ENCODE assay signal across 13 mouse cellular contexts in the genomic region with DNA sequence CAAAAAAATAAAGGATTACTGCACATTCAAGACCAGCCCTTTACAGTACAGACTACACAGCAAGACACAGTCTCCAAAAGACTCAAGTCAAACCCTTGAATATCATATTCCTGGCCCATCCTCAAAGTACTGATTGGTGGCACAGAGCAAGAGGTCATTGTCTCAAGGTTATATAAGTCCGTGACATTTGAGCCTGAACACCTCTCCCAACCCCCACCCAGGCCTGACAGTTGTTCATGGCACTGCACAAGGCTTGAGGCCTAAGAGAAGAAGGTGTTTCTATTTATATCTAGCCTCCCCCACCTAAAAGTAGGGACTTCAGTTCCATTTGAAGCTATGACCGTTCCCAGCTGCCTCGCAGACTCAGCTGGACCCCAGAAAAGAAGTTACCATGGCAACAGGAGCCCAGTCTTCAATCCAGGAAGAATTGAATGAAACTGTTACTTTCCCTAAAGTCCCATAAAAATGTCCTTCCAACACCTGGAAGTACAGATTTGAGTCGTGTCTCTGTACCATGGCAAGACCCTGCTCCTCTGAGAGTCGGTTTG. TPM values are rescaled to one million over a fixed set of nuclear protein-coding genes. Genes with fewer than 3 reads are reported as not detected.
DNase-seq lines count a peak whose midpoint lies in the region; ATAC-seq and TF ChIP-seq lines count a peak whose summit lies in the region.
"Had no signal": no experiment of that assay in that cellular context is flagged by ENCODE, and none has a peak within 500 bp of the region (broad histone marks: within the 10 kb centered on the region; RNA-seq: fewer than 3 reads in every experiment).

No protein-coding gene starts in this region.

- H3K4me1 ChIP-seq in heart, embryonic 10.5 days, result peaks cover 56% of the 10 kb centered on the region
- peaks cover 36% of the 10 kb centered on the region for H3K4me1 ChIP-seq in heart, postnatal 0 days (ENCODE audit: control insufficient read depth, insufficient read depth)
- H3K4me1 ChIP-seq in stomach, postnatal 0 days (replicated peaks; ENCODE audit: control insufficient read depth, insufficient read depth), result peaks cover 2% of the 10 kb centered on the region; the same call in 1 of the 2 replicates

- H3K27ac ChIP-seq in heart, embryonic 10.5 days, result peak overlapping the region; percentile 57
- peak overlapping the region; percentile 94 for H3K27ac ChIP-seq in layer of hippocampus, adult 2 months
- H3K27ac ChIP-seq in heart, postnatal 0 days (ENCODE audit: low read depth), result peak overlapping the region; percentile 93
- no peak overlapping the region for H3K27ac ChIP-seq in stomach, postnatal 0 days (replicated peaks)
- H3K27ac ChIP-seq: midbrain, embryonic 12.5 days had no signal

- 49% methylated on average over 5 of the region's 5 CpGs for WGBS in heart, embryonic 10.5 days
- 36% methylated on average over 5 of the region's 5 CpGs for WGBS in heart, postnatal 0 days
- 80% methylated on average over 5 of the region's 5 CpGs for WGBS in stomach, postnatal 0 days

- H3K27me3 ChIP-seq in heart, embryonic 10.5 days (ENCODE audit: insufficient read depth, poor library complexity, severe bottlenecking), result peaks cover 11% of the 10 kb centered on the region; the same call in 1 of the 2 replicates
- no peaks in the 10 kb centered on the region for H3K27me3 ChIP-seq in heart, postnatal 0 days (ENCODE audit: control insufficient read depth, insufficient read depth, low read length)
- H3K27me3 ChIP-seq in stomach, postnatal 0 days (ENCODE audit: control insufficient read depth, insufficient read depth, low read length), result no peaks in the 10 kb centered on the region

- H3K4me2 ChIP-seq in heart, postnatal 0 days (ENCODE audit: low read depth, low read length), result peak overlapping the region; percentile 74
- no peak overlapping the region for H3K4me2 ChIP-seq in stomach, postnatal 0 days (replicated peaks; ENCODE audit: low read depth)
- H3K4me2 ChIP-seq: midbrain, embryonic 12.5 days had no signal

- H3K9me3 ChIP-seq in heart, embryonic 10.5 days, result no peaks in the 10 kb centered on the region
- H3K9me3 ChIP-seq in heart, postnatal 0 days (replicated peaks; ENCODE audit: control insufficient read depth, low read length), result no peaks in the 10 kb centered on the region
- H3K9me3 ChIP-seq in stomach, postnatal 0 days (ENCODE audit: control insufficient read depth, low read length), result no peaks in the 10 kb centered on the region
- H3K9me3 ChIP-seq: midbrain, embryonic 12.5 days had no signal

- H3K36me3 ChIP-seq in heart, embryonic 10.5 days, result peaks cover 7% of the 10 kb centered on the region; the same call in 1 of the 2 replicates
- peaks cover 8% of the 10 kb centered on the region; the same call in 1 of the 2 replicates for H3K36me3 ChIP-seq in heart, postnatal 0 days (replicated peaks; ENCODE audit: control insufficient read depth, insufficient read depth, low read length)
- H3K36me3 ChIP-seq in stomach, postnatal 0 days (ENCODE audit: control insufficient read depth, insufficient read depth, low read length), result no peaks in the 10 kb centered on the region
- H3K36me3 ChIP-seq: midbrain, embryonic 12.5 days had no signal

- ATAC-seq in heart, postnatal 0 days (ENCODE audit: insufficient read depth, low read depth), result no peak
- no peak for ATAC-seq in stomach, postnatal 0 days (ENCODE audit: low FRiP score, low TSS enrichment)
- ATAC-seq: forebrain, embryonic 14.5 days had no signal

- no peak for TF ChIP-seq EP300 in heart, postnatal 0 days (IDR thresholded peaks at IDR 0.05; ENCODE audit: low read depth)
- no peak for TF ChIP-seq EP300 in stomach, postnatal 0 days (optimal IDR thresholded peaks at IDR 0.05)

- H3K4me3 ChIP-seq in heart, embryonic 10.5 days, result peak overlapping the region; percentile 27; the same call in 1 of the 2 replicates
- H3K4me3 ChIP-seq in layer of hippocampus, adult 2 months, result peak overlapping the region; percentile 16
- peak overlapping the region; percentile 79 for H3K4me3 ChIP-seq in heart, postnatal 0 days (ENCODE audit: low read depth, low read length)
- no peak overlapping the region for H3K4me3 ChIP-seq in stomach, postnatal 0 days (ENCODE audit: low read depth, low read length)
- H3K4me3 ChIP-seq: midbrain, embryonic 12.5 days had no signal

- TF ChIP-seq POLR2A in brain, embryonic 14.5 days (IDR thresholded peaks at IDR 0.05; ENCODE audit: borderline replicate concordance, extremely low read depth, insufficient read depth, insufficient read length, poor library complexity, severe bottlenecking), result no peak

- H3K9ac ChIP-seq in heart, postnatal 0 days (replicated peaks; ENCODE audit: low read depth, low read length), result 0 out of 2 replicates have a peak overlapping the region, but pooled peaks have one; percentile 82
- no peak overlapping the region for H3K9ac ChIP-seq in stomach, postnatal 0 days (ENCODE audit: low read length)
- H3K9ac ChIP-seq: midbrain, embryonic 12.5 days had no signal

- peak; percentile 47 for DNase-seq in heart, embryonic 10.5 days (ENCODE audit: low spot score)
- no peak for DNase-seq in heart, adult 8-10 months (ENCODE audit: low spot score)
- DNase-seq in layer of hippocampus, adult 2 months (ENCODE audit: low spot score in 2 of 2), result no peak
- no peak for DNase-seq in layer of hippocampus, postnatal 36 days
- peak; percentile 50 for DNase-seq in brain, embryonic 14.5 days (ENCODE audit: low read depth)
- DNase-seq in heart, postnatal 0 days (ENCODE audit: low spot score), result no peak
- no peak for DNase-seq in stomach, postnatal 0 days (ENCODE audit: low spot score)
- DNase-seq: cerebellum, adult 18-20 months; kidney, postnatal 10 days; layer of hippocampus, adult 9-11 months; retina, postnatal 1 day had no signal

- no peak for TF ChIP-seq CTCF in layer of hippocampus, adult 2 months (conservative IDR thresholded peaks at IDR 0.05)
- no peak for TF ChIP-seq CTCF in brain, embryonic 14.5 days (IDR thresholded peaks at IDR 0.05; ENCODE audit: borderline replicate concordance, extremely low read depth, insufficient read depth, insufficient read length)
- no peak for TF ChIP-seq CTCF in heart, postnatal 0 days (IDR thresholded peaks at IDR 0.05; ENCODE audit: low read depth)
- TF ChIP-seq CTCF in stomach, postnatal 0 days (IDR thresholded peaks at IDR 0.05; ENCODE audit: low read depth), result no peak

RNA-seq across cellular contexts. Expression of gene Snta1, which starts 2.4 kb away (rescaled TPM):
- polyA plus RNA-seq in heart, embryonic 10.5 days (2016; fragmentation: Nextera tagmentation; extraction: Ambion mirVana), result 28.1 and 42.0 TPM in 2 replicates
- 10 to 100 TPM; 69.1 to 74.1 (median 72.8) TPM for total RNA-seq in heart, adult 8-10 months (2022)
- 10 to 100 TPM; 46.2 to 46.9 TPM for total RNA-seq in layer of hippocampus, adult 2 months (2021)
- total RNA-seq in layer of hippocampus, postnatal 36 days (2021), result 10 to 100 TPM; 42.3 to 48.0 TPM
- 9.9 and 11.6 TPM in 2 replicates for polyA plus RNA-seq in brain, embryonic 14.5 days (2012; rRNA removed)
- total RNA-seq in heart, postnatal 0 days (2014; rRNA removed; ENCODE audit: low replicate concordance), result 139 and 158 TPM in 2 replicates
- 66.9 and 67.8 TPM in 2 replicates for polyA plus RNA-seq in heart, postnatal 0 days (2015; fragmentation: Nextera tagmentation; extraction: Ambion mirVana)
- 6.7 and 7.2 TPM in 2 replicates for polyA plus RNA-seq in stomach, postnatal 0 days (2015; fragmentation: Nextera tagmentation; extraction: Ambion mirVana)

RNA-seq across cellular contexts. Expression of gene Cbfa2t2, which starts 30.8 kb away (rescaled TPM):
- polyA plus RNA-seq in heart, embryonic 10.5 days (2016; fragmentation: Nextera tagmentation; extraction: Ambion mirVana), result 37.3 and 44.6 TPM in 2 replicates
- total RNA-seq in heart, adult 8-10 months (2022), result 10 to 100 TPM; 11.6 to 22.2 (median 16.0) TPM
- total RNA-seq in layer of hippocampus, adult 2 months (2021), result 10 to 100 TPM; 55.1 to 55.8 TPM
- 10 to 100 TPM; 49.7 to 57.7 TPM for total RNA-seq in layer of hippocampus, postnatal 36 days (2021)
- polyA plus RNA-seq in brain, embryonic 14.5 days (2012; rRNA removed), result 46.3 and 51.1 TPM in 2 replicates
- 28.0 and 45.1 TPM in 2 replicates for total RNA-seq in heart, postnatal 0 days (2014; rRNA removed; ENCODE audit: low replicate concordance)
- polyA plus RNA-seq in heart, postnatal 0 days (2015; fragmentation: Nextera tagmentation; extraction: Ambion mirVana), result 18.1 and 18.2 TPM in 2 replicates
- polyA plus RNA-seq in stomach, postnatal 0 days (2015; fragmentation: Nextera tagmentation; extraction: Ambion mirVana), result 10.3 and 10.4 TPM in 2 replicates

RNA-seq across cellular contexts. Expression of gene Cdk5rap1, which starts 32.7 kb away (rescaled TPM):
- 15.7 and 18.7 TPM in 2 replicates for polyA plus RNA-seq in heart, embryonic 10.5 days (2016; fragmentation: Nextera tagmentation; extraction: Ambion mirVana)
- total RNA-seq in heart, adult 8-10 months (2022), result 10 to 100 TPM; 17.0 to 21.7 (median 20.5) TPM
- total RNA-seq in layer of hippocampus, adult 2 months (2021), result 10 to 100 TPM; 15.3 to 18.3 TPM
- 10 to 100 TPM; 12.7 to 16.7 TPM for total RNA-seq in layer of hippocampus, postnatal 36 days (2021)
- polyA plus RNA-seq in brain, embryonic 14.5 days (2012; rRNA removed), result 16.5 and 16.6 TPM in 2 replicates
- total RNA-seq in heart, postnatal 0 days (2014; rRNA removed; ENCODE audit: low replicate concordance), result 12.9 and 32.7 TPM in 2 replicates
- polyA plus RNA-seq in heart, postnatal 0 days (2015; fragmentation: Nextera tagmentation; extraction: Ambion mirVana), result 20.5 and 24.9 TPM in 2 replicates
- polyA plus RNA-seq in stomach, postnatal 0 days (2015; fragmentation: Nextera tagmentation; extraction: Ambion mirVana), result 6.2 and 25.9 TPM in 2 replicates

Comparison
In these comparisons a context has a peak if more than half of its experiments do, and no peak if none do; other contexts are left out.
1. DNase-seq: peak in heart, embryonic 10.5 days (single experiment) and brain, embryonic 14.5 days (single experiment); none in heart, adult 8-10 months (single experiment), layer of hippocampus, adult 2 months (0 of 2), layer of hippocampus, postnatal 36 days (0 of 2), heart, postnatal 0 days (single experiment) and stomach, postnatal 0 days (single experiment).